Mouse (Mus musculus) embryonic facial prominence, embryonic 14.5 days (tissue): Measurements from ENCODE around the gene Gm21256. TPM values are rescaled to one million over a fixed set of nuclear protein-coding genes. Genes with fewer than 3 reads are reported as not detected.
"Not testable (repeated sequence)": the region's sequence is repeated elsewhere in the genome, so short reads cannot be mapped to it uniquely, and the experiment has no call there.

ENCODE experiments used
- ATAC-seq: fragments of 200-750 bp; cut with Nextera tagmentation; 2 replicates; pipeline ENCODE4 v1.8.0; 2017; ENCODE audit warnings: low read depth, moderate number of reproducible peaks, moderate TSS enrichment
- DNase-seq: peaks from one replicate; pipeline ENCODE4 v3.0.0-alpha.2; 2015; ENCODE audit warnings: low spot score
- H3K27ac ChIP-seq: fragments of 300-500 bp; sonication (generic); replicated peaks from 2 replicates; pipeline ENCODE4 v1.5.1; 2014; ENCODE audit warnings: low read depth, mild to moderate bottlenecking, low read length, moderate library complexity
- H3K27me3 ChIP-seq: fragments of 300-500 bp; sonication (generic); replicated peaks from 2 replicates; pipeline ENCODE4 v1.6.1; 2014; ENCODE audit warnings: low read length; ENCODE audit not compliant: control insufficient read depth, insufficient read depth
- H3K36me3 ChIP-seq: fragments of 300-500 bp; sonication (generic); 2 replicates; pipeline ENCODE4 v1.6.1; 2014; ENCODE audit warnings: low read length, mixed read lengths; ENCODE audit not compliant: control insufficient read depth, insufficient read depth
- H3K4me1 ChIP-seq: fragments of 300-500 bp; sonication (generic); 2 replicates; pipeline ENCODE4 v1.6.1; 2014; ENCODE audit warnings: antibody characterized with exemption, low read length; ENCODE audit not compliant: control insufficient read depth, insufficient read depth
- H3K4me2 ChIP-seq: fragments of 300-500 bp; sonication (generic); 2 replicates; pipeline ENCODE4 v1.6.1; 2014; ENCODE audit warnings: low read depth, mild to moderate bottlenecking, low read length, moderate library complexity, mixed read lengths
- H3K4me3 ChIP-seq: fragments of 300-500 bp; sonication (generic); 2 replicates; pipeline ENCODE4 v1.5.1; 2014; ENCODE audit warnings: low read depth, mild to moderate bottlenecking, low read length
- H3K9ac ChIP-seq: fragments of 300-500 bp; sonication (generic); 2 replicates; pipeline ENCODE4 v1.6.1; 2014; ENCODE audit warnings: low read depth, mild to moderate bottlenecking, low read length, moderate library complexity, mixed read lengths
- H3K9me3 ChIP-seq: fragments of 300-500 bp; sonication (generic); 2 replicates; pipeline ENCODE4 v1.6.1; 2016; ENCODE audit warnings: low read length; ENCODE audit not compliant: control insufficient read depth
- WGBS: fragments of 180-500 bp; shearing (Covaris S2); extraction: QIAGEN DNeasy Blood & Tissue Kit; methylation state at CpG from one replicate; pipeline ENCODE4 v1.1.7; 2014; 5-methylcytosine and 5-hydroxymethylcytosine counted together
- polyA plus RNA-seq: library from polyadenylated mRNA; unstranded; fragments of >200 nt; fragmentation: Nextera tagmentation; extraction: Ambion mirVana; gene quantifications from 2 replicates; pipeline ENCODE4 v1.2.1, GENCODE M21; 2014

Gene Gm21256
- not detected in 2 replicates for polyA plus RNA-seq

DNA sequence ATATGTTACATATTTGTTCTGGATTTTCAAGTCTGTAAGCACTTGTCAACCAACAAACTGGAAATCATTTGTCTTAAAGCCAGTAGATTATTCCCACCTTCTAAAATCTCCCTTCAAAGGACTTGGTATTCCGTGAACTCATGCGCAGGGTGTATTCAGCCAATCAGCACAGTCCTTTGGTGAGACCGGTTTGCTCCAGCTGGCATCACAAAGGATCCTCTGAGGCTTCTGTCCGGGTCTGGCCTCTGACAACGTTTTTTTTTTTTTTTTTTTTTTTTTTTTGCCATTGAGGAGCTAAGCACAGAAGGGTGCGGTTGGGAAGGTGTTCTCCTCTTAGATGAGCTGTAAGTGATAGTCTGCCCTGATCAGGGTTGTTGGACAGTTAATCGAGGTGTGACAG, at the start of gene Gm21256:
Gene Gm21256, plus strand, starts transcription at position 301 of the 400 bp plus-strand sequence.
- H3K4me3 ChIP-seq, result not testable (repeated sequence)

More for the DNA sequence above, at the start of gene Gm21256:
- not testable (repeated sequence) for H3K36me3 ChIP-seq, H3K4me2 ChIP-seq, H3K4me1 ChIP-seq, H3K9ac ChIP-seq, H3K9me3 ChIP-seq, H3K27me3 ChIP-seq, H3K27ac ChIP-seq, ATAC-seq, DNase-seq
- no CpG with 5 or more reads among the region's 7 CpGs for WGBS

Other genes starting within 250 kb of the Gm21256 start
- not detected in 2 replicates for gene Gm21170, start 240.1 kb downstream of the Gm21256 start, polyA plus RNA-seq